Mouse (Mus musculus) urinary bladder, postnatal 25 days (tissue): ENCODE results near the gene Plekha6.
A peak's percentile ranks its signal among the peaks of the same experiment; 100 is the strongest.

Experiments used
- DNase-seq: peaks from one replicate; pipeline ENCODE4 v3.0.0; 2022; ENCODE audit warnings: low spot score

The Plekha6 gene

GRCm38 (mm10) chr1:133278539-133278938 lies 114.5 kb downstream of the Plekha6 start:
- DNase-seq = no peak

- no peak for DNase-seq
Measured at GRCm38 (mm10) chr1:133278946-133279631, 115.1 kb downstream of the Plekha6 start.

DNA sequence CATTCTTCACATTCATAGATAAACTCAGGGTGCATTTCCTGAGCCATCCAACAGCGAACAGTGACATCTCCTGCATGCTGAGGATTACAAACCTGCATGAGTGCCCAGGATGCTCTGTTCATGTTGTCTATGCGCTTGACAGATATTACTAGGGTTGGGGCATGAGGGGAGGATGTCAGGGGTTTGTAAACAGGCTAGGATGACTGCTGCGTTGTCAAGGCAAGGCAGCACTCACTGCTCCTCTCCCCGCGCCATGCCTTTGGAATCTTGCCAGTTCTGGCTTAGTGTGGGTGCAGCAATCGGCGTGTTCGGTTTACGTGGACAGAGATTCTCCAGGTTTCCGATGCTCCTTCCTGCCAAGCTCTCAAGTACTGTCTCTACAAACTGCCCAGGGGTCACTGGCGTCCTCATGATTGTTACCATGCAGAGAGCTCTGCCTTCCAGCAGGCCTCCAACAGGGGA lies 115.7 kb downstream of the Plekha6 start:
- no peak for DNase-seq

DNA sequence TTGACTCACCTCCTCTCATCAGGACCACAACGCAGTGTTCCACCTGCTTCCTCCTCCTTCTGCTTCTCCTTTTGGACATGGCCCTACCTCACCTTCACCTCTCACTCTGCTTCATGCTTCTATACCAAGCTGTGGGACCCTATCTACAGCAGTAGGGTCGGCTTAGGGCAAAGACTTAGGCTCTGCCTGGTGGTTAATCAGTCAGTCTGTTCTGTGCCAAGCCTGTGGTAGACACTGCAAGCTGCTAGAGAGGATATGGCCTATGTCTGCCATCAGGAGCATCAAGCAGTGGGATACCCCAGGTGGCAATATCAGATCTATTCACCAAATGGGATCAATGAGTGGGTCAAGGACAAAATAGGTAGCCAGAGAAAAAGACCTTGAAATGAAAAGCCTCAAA lies 116.5 kb downstream of the Plekha6 start:
- no peak for DNase-seq

DNA sequence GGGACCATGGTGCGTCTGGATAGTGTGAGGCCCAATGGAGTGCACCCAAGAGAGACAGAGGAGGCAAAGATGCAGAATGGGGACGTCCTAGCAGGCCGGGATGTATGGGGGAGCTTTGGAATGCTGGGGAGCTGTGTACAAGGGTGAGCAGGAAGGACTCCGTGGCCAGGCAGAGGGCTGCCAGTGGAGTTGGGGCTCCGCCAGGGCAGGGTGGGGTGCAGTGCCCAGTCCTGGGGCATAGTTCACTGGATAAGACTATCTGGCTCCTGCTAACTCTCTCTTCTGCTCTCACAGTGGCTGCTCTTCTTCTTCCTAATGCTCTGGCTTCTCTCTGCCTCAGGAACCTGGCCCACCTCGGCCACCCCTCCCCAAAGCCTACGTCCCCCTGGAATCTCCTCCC lies 121.9 kb downstream of the Plekha6 start:
- no peak for DNase-seq

GRCm38 (mm10) chr1:133287051-133287450 lies 123.0 kb downstream of the Plekha6 start:
- no peak for DNase-seq

DNA sequence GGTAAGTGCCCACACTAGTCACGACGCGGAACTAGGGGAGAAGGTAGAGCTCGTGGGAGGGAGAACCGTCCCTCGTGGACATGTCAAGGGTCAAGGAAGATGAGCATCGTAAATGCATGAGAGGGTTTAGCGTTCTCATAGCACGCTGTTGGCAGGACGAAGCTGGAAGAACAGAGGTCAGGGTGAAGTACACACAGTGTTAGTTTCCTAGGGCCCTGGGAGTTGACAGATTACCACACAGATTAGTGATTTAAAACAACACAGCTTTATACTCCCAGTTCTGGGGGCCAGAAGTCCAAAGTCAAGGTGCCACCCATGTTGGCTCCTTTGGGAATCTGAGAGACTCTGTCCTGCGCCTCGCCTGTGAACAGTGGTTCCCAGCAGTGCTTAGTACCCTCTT lies 123.9 kb downstream of the Plekha6 start:
- DNase-seq = no peak

- DNase-seq = no peak
Measured at GRCm38 (mm10) chr1:133291888-133292287, 127.9 kb downstream of the Plekha6 start.

GRCm38 (mm10) chr1:133292608-133293007 lies 128.6 kb downstream of the Plekha6 start:
- no peak for DNase-seq

DNA sequence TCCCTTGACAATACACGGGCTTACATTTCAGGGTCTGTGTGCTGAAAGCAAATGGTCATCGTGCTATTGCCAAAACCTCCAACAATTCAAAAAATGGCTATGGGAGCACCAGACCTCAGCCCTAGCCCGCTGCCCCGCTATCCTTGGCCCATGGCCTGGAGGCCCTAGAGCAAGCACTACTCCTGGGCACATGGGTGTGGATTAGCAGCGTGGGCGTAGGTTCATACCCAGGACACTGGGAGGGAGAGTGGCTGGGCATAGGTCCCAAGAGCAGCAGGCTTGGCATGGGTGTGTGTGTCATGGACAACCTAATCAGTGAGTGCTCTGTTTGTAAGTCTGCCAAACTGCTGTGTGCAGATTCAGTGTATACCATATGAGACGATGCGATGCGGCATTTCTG lies 132.4 kb downstream of the Plekha6 start:
- DNase-seq = no peak

DNA sequence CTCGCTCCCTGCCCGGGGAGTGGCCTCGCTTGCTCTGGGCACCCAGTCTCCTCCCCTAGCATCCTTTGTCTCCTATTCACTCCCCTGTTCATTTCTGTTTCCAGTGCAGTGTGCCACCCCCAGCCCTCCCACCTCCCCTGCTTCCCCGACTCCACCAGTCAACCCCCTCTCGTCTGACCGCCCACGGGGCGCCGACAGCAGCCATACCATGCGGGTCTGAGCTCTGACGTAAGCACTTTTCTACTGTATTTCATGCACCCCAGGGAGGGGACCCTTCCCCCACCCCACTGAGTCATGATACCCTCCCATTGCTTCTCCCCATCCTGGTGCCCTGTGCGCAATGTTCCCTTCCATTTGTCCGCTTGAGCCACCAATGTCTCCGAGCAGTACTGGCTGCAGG lies 134.8 kb downstream of the Plekha6 start:
- DNase-seq = no peak

GRCm38 (mm10) chr1:133302540-133302939 lies 138.5 kb downstream of the Plekha6 start:
- no peak for DNase-seq

DNA sequence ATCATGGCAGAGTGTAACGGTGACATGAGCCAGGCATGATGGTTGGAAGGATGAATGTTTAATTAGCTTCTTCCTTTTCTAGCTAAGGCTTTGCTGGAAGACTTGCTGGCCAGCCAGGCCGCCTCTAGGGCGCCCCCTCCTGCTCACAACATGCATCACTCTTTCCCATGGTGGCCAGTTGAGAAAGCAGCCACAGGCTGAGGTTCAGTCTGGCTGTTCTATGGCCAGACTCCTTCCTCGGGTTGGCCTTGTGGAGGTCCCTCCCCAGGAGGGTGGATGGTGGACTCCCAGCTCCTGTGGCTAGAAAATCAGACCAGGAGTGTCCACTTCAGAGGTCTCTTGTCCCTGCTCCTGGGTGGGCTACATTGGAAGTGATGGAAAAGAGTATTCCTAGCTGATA lies 142.8 kb downstream of the Plekha6 start:
- DNase-seq = peak; percentile 82

DNA sequence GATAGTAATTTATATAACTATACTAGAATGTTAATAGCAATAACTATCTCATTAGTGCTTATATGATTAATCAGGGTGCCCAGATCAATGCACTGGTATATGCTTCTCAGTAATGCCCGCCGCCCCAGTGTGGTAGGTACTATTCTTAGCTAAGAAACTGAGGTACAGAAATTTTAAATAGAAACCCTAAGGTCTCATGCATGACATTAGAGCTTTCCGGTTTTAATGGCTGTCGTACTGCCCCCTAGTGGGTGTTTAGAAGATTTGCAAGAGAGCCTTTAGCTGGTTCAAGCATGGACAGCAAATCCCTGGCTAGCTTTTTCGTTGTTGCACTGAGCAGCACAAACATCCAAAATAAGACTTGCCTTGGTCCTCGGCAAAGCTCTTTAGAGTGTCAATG lies 143.3 kb downstream of the Plekha6 start:
- DNase-seq = peak; percentile 51

DNA sequence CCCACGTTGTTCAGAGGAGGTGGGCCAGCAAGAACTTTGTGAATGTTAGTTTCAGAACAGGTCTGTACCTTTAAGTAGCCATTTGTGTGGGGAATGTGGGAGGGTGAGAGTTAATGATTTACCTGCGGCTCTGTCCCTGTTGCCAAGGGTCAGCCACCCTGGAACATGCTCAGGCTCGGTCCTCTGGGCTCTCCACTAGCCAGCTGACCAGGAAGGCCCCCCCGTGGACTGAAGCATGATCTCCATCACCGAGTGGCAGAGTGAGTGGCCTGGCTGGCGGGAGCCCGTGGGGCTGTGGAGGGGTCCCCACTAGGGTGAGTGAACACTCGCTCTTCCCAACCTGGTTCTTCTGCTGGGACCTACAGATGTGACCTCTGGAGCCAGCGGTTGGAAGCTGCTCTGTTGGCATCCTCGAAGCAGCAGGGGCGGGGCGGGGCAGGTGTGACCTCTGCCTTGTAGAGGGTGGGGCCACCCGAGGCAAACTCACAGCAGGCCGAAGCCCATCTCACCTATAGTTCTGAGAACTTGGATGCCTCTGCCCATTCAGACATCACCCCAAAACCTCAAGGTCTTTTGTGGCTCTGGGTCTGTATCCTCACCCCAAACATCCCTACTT lies 145.8 kb downstream of the Plekha6 start, which contains the start of gene Golt1a:
Gene Golt1a, plus strand, starts transcription at position 149 of the 616 bp plus-strand sequence.
- DNase-seq = peak; percentile 23

- no peak for DNase-seq
Measured at GRCm38 (mm10) chr1:133311240-133311639, 147.2 kb downstream of the Plekha6 start.

DNA sequence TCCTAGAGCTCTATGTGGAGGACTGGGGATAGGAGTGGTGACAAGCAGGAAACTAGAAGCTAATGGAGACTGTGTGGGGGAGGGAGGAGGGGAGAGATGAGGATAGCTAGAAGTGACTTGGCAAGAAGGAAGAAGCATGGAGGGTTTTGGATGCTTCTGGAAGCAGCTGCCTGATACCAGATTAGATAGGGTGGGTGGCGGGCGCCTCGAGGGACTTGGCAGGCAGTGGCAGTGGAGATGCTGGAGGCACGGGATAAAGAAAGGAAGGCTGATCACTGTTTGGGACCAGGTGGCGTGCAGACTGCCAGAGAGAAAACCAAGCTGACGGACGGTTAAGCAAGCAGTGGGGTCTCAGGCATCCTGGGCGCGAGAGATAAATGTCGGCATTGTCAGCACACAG lies 147.9 kb downstream of the Plekha6 start:
- DNase-seq = no peak

- peak; percentile 50 for DNase-seq
Measured at GRCm38 (mm10) chr1:133314364-133314763, 150.4 kb downstream of the Plekha6 start.

GRCm38 (mm10) chr1:133315775-133316174 lies 151.8 kb downstream of the Plekha6 start:
- DNase-seq = no peak

- no peak for DNase-seq
Measured at GRCm38 (mm10) chr1:133316577-133316976, 152.6 kb downstream of the Plekha6 start.

- no peak for DNase-seq
Measured at GRCm38 (mm10) chr1:133317149-133317548, 153.1 kb downstream of the Plekha6 start.

DNA sequence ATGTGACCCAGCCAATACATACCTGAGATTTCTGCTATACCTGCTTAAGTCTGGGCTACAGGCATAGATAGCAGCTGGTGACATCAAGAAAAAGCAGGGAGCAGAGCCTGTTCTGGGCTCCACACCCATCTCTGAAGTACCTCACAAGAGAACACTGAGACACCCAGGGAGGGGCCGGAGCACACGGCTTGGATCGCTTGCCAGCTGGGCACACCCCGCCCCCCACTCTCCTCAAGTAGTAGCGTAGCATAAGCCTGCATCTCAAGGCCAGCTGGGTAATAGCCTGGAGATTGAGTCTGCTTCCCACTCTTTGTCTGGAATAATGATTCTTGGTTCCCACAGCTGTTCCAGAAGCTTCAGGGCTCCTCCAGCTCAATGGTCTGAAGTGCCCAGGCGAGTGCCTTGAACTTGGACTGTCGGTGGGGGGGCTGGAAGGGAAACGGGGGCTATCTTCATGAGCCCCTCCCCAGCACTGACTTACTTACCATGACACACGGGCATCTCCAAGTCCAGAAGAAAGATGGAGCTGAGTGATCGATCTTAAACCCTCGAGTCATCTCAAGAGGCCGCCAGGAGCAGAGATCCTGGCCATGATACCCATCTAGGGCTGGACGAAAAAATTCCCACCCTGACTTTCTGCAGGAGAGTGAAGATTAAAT lies 157.4 kb downstream of the Plekha6 start, which contains the start of gene Kiss1:
Gene Kiss1, plus strand, starts transcription at position 609 of the 659 bp plus-strand sequence.
- no peak for DNase-seq

DNA sequence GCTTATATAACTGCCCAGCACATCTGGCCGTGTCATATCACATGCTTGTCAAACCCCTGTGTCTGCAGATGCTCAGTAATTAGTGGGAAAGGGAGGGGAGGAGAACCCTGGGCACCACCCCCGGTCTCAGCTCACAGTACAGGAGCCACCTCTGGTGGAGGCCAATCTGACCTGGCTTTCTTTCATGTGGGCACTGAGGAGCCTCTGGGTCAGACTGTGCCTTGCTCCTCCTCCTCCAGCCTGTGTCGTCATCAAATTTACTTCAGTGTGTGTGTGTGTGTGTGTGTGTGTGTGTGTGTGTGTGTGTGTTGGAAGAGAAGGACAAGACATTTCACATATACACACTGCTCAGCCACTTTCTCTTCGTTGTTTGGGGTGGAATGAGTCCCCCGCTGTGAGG lies 159.3 kb downstream of the Plekha6 start:
- DNase-seq = no peak
